Comparison of ENCODE assay signal across 26 mouse cellular contexts in the genomic region with DNA sequence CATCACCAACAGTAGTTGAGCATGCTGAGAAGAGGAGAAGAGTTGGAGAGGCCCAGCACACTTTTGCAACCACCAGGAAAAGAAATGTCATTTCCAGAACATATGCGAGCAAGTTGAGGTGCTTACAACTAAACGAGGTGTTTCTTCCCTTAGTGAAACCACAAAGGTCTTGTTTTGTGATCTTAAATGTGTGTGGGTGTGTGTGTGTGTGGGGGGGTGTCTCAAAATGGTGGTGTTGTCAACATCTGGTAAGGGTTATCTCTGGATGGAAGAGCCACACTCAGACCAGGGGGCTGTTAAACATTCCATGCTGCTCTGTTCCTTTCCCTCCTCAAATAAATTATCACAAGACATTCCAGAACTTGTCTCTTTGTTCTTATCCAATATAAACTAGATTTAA.
DNase-seq lines count a peak whose midpoint lies in the region; ATAC-seq lines count a peak whose summit lies in the region.
"Had no signal": no experiment of that assay in that cellular context is flagged by ENCODE, and none has a peak within 500 bp of the region (broad histone marks: within the 10 kb centered on the region; RNA-seq: fewer than 3 reads in every experiment).

No protein-coding gene starts in this region.

- H3K9ac ChIP-seq in heart, embryonic 11.5 days (ENCODE audit: low read depth, low read length) = no peak overlapping the region
- no peak overlapping the region for H3K9ac ChIP-seq in heart, embryonic 13.5 days
- H3K9ac ChIP-seq: embryonic facial prominence, embryonic 13.5 days; embryonic facial prominence, embryonic 15.5 days; forebrain, embryonic 12.5 days had no signal

- intact Hi-C loops in heart, postnatal 25 days (cut with DNase I) = no loop called here

- no peaks in the 10 kb centered on the region for H3K36me3 ChIP-seq in heart, embryonic 11.5 days (ENCODE audit: control insufficient read depth, insufficient read depth, low read length)
- H3K36me3 ChIP-seq in heart, embryonic 13.5 days = no peaks in the 10 kb centered on the region
- H3K36me3 ChIP-seq in embryonic facial prominence, embryonic 10.5 days (replicated peaks) = no peaks in the 10 kb centered on the region
- H3K36me3 ChIP-seq in midbrain, embryonic 10.5 days = no peaks in the 10 kb centered on the region
- H3K36me3 ChIP-seq: embryonic facial prominence, embryonic 13.5 days; embryonic facial prominence, embryonic 15.5 days; forebrain, embryonic 10.5 days; forebrain, embryonic 12.5 days; G1E had no signal

- no peak for DNase-seq in heart, adult 9 months (ENCODE audit: low spot score in 2 of 2)
- no peak for DNase-seq in heart, postnatal 25 days (ENCODE audit: low spot score)
- DNase-seq in embryonic facial prominence, embryonic 10.5 days (ENCODE audit: low spot score) = no peak
- DNase-seq in midbrain, embryonic 10.5 days (ENCODE audit: low spot score) = no peak
- DNase-seq: adrenal gland, adult 8-10 months; adrenal gland, postnatal 14 days; adrenal gland, postnatal 36 days; B cell, adult 2 months; cerebellum, adult 11-12 months; cerebellum, adult 2 months; cerebellum, adult 9-10 months; cerebellum, postnatal 10 days; cerebellum, postnatal 25 days had no signal

- peaks cover 14% of the 10 kb centered on the region for H3K4me1 ChIP-seq in heart, embryonic 11.5 days (ENCODE audit: control insufficient read depth, insufficient read depth, low read length)
- peaks cover 30% of the 10 kb centered on the region for H3K4me1 ChIP-seq in heart, embryonic 13.5 days
- peaks cover 29% of the 10 kb centered on the region for H3K4me1 ChIP-seq in embryonic facial prominence, embryonic 10.5 days
- H3K4me1 ChIP-seq in midbrain, embryonic 10.5 days = peaks cover 21% of the 10 kb centered on the region

- no peak for ATAC-seq in heart, embryonic 11.5 days (replicated peaks; ENCODE audit: insufficient number of reproducible peaks, low FRiP score, low TSS enrichment)
- ATAC-seq in heart, embryonic 13.5 days (ENCODE audit: extremely low read depth, insufficient number of reproducible peaks, low FRiP score, low TSS enrichment) = no peak
- ATAC-seq: activated CD4-positive, CD25-positive, alpha-beta regulatory T cell, adult 4 months; CD4-positive, CD25-positive, alpha-beta regulatory T cell, adult 4 months; forebrain, embryonic 14.5 days; forebrain, embryonic 16.5 days; Patski had no signal

- no peak overlapping the region for H3K4me2 ChIP-seq in heart, embryonic 11.5 days
- 0 out of 2 replicates have a peak overlapping the region, but pooled peaks have one; percentile 33 for H3K4me2 ChIP-seq in heart, embryonic 13.5 days
- H3K4me2 ChIP-seq: embryonic facial prominence, embryonic 13.5 days; embryonic facial prominence, embryonic 15.5 days; forebrain, embryonic 12.5 days had no signal

- H3K9me3 ChIP-seq in heart, embryonic 11.5 days (replicated peaks; ENCODE audit: control insufficient read depth, low read length) = no peaks in the 10 kb centered on the region
- H3K9me3 ChIP-seq in heart, embryonic 13.5 days = no peaks in the 10 kb centered on the region
- no peaks in the 10 kb centered on the region for H3K9me3 ChIP-seq in embryonic facial prominence, embryonic 10.5 days
- no peaks in the 10 kb centered on the region for H3K9me3 ChIP-seq in midbrain, embryonic 10.5 days (replicated peaks)
- H3K9me3 ChIP-seq: embryonic facial prominence, embryonic 13.5 days; embryonic facial prominence, embryonic 15.5 days; forebrain, embryonic 10.5 days; forebrain, embryonic 12.5 days had no signal

- no peak overlapping the region for H3K4me3 ChIP-seq in heart, embryonic 11.5 days (ENCODE audit: low read depth, low read length)
- no peak overlapping the region for H3K4me3 ChIP-seq in heart, embryonic 13.5 days
- no peak overlapping the region for H3K4me3 ChIP-seq in embryonic facial prominence, embryonic 10.5 days
- H3K4me3 ChIP-seq in midbrain, embryonic 10.5 days = no peak overlapping the region
- H3K4me3 ChIP-seq: embryonic facial prominence, embryonic 13.5 days; embryonic facial prominence, embryonic 15.5 days; erythroblast, embryonic 14.5 days; forebrain, embryonic 10.5 days; forebrain, embryonic 12.5 days had no signal

- peak overlapping the region; percentile 41; the same call in 1 of the 2 replicates for H3K27ac ChIP-seq in heart, embryonic 11.5 days (ENCODE audit: low read depth, low read length)
- H3K27ac ChIP-seq in heart, embryonic 13.5 days (replicated peaks) = peak overlapping the region; percentile 36; the same call in 1 of the 2 replicates
- H3K27ac ChIP-seq in embryonic facial prominence, embryonic 10.5 days (replicated peaks) = 0 out of 2 replicates have a peak overlapping the region, but pooled peaks have one; percentile 32
- H3K27ac ChIP-seq in midbrain, embryonic 10.5 days (replicated peaks) = no peak overlapping the region
- H3K27ac ChIP-seq: embryonic facial prominence, embryonic 13.5 days; embryonic facial prominence, embryonic 15.5 days; forebrain, embryonic 10.5 days; forebrain, embryonic 12.5 days had no signal

- H3K27me3 ChIP-seq in heart, embryonic 11.5 days (ENCODE audit: control insufficient read depth, insufficient read depth, low read length) = no peaks in the 10 kb centered on the region
- no peaks in the 10 kb centered on the region for H3K27me3 ChIP-seq in heart, embryonic 13.5 days (replicated peaks)
- H3K27me3 ChIP-seq in embryonic facial prominence, embryonic 10.5 days (replicated peaks; ENCODE audit: low read depth, poor library complexity, severe bottlenecking) = peaks cover 24% of the 10 kb centered on the region
- peaks cover 69% of the 10 kb centered on the region for H3K27me3 ChIP-seq in midbrain, embryonic 10.5 days (ENCODE audit: low read depth, poor library complexity, severe bottlenecking)
- H3K27me3 ChIP-seq: embryonic facial prominence, embryonic 13.5 days; embryonic facial prominence, embryonic 15.5 days; Patski had no signal

- 61% methylated on average over 2 of the region's 2 CpGs for WGBS in heart, embryonic 11.5 days (ENCODE audit: insufficient replicate concordance)
- WGBS in heart, embryonic 13.5 days = 50% methylated on average over 2 of the region's 2 CpGs
- 95% methylated on average over 2 of the region's 2 CpGs for WGBS in embryonic facial prominence, embryonic 10.5 days
- WGBS in midbrain, embryonic 10.5 days = 88% methylated on average over 2 of the region's 2 CpGs
